In genomic region chr16:38772906-38773496, GRCm38 (mm10) we compare ENCODE assay signal across 19 mouse cellular contexts. TPM values are rescaled to one million over a fixed set of nuclear protein-coding genes. Genes with fewer than 3 reads are reported as not detected.
DNase-seq lines count a peak whose midpoint lies in the region; ATAC-seq lines count a peak whose summit lies in the region.
"Had no signal": no experiment of that assay in that cellular context is flagged by ENCODE, and none has a peak within 500 bp of the region (broad histone marks: within the 10 kb centered on the region; RNA-seq: fewer than 3 reads in every experiment).

No protein-coding gene starts in this region.

- peaks cover 6% of the 10 kb centered on the region for H3K36me3 ChIP-seq in midbrain, embryonic 14.5 days (ENCODE audit: control insufficient read depth, insufficient read depth, low read length)

- no peak overlapping the region for H3K9ac ChIP-seq in midbrain, embryonic 14.5 days (replicated peaks; ENCODE audit: low read length)

- H3K4me2 ChIP-seq in midbrain, embryonic 14.5 days (ENCODE audit: low read length): no peak overlapping the region

- no peak overlapping the region for H3K4me3 ChIP-seq in midbrain, embryonic 14.5 days (replicated peaks; ENCODE audit: low read depth, low read length)
- H3K4me3 ChIP-seq: erythroblast, embryonic 14.5 days; megakaryocyte, embryonic 14.5 days had no signal

- DNase-seq in kidney, adult 9 months: peak; percentile 16
- DNase-seq in kidney, adult 11 months: no peak
- DNase-seq in urinary bladder, postnatal 25 days (ENCODE audit: low spot score): peak; percentile 35
- DNase-seq in urinary bladder, adult 2 months (ENCODE audit: low spot score): no peak
- peak; percentile 50 for DNase-seq in lung, postnatal 10 days
- no peak for DNase-seq in left cerebral cortex, postnatal 36 days (ENCODE audit: low spot score in 2 of 2)
- no peak for DNase-seq in frontal cortex, postnatal 25 days (ENCODE audit: low spot score in 2 of 2)
- no peak for DNase-seq in midbrain, embryonic 14.5 days
- DNase-seq: spleen, adult 18-20 months had no signal

- intact Hi-C loops in left cerebral cortex, postnatal 36 days (cut with DNase I): no loop called here

- H3K27ac ChIP-seq in midbrain, embryonic 14.5 days (replicated peaks; ENCODE audit: low read depth, low read length): no peak overlapping the region
- H3K27ac ChIP-seq: hindbrain, postnatal 0 days had no signal

- ATAC-seq in midbrain, embryonic 14.5 days (ENCODE audit: low FRiP score, low TSS enrichment): no peak
- ATAC-seq: hindbrain, postnatal 0 days had no signal

- H3K4me1 ChIP-seq in midbrain, embryonic 14.5 days (ENCODE audit: control insufficient read depth, insufficient read depth, low read length): no peaks in the 10 kb centered on the region
- H3K4me1 ChIP-seq: megakaryocyte, embryonic 14.5 days had no signal

- H3K9me3 ChIP-seq in midbrain, embryonic 14.5 days (ENCODE audit: control insufficient read depth, low read length): no peaks in the 10 kb centered on the region
- H3K9me3 ChIP-seq: megakaryocyte, embryonic 14.5 days had no signal

- no peaks in the 10 kb centered on the region for H3K27me3 ChIP-seq in midbrain, embryonic 14.5 days (ENCODE audit: control insufficient read depth, insufficient read depth, low read length)

- WGBS in midbrain, embryonic 14.5 days: 73% methylated on average over 12 of the region's 12 CpGs

RNA-seq across cellular contexts. Expression of gene Upk1b, which starts 27.1 kb away (rescaled TPM):
- polyA plus RNA-seq in urinary bladder, adult 2 months (2012; rRNA removed): 1,242 and 1,579 TPM in 2 replicates
- 1 to 10 TPM in 1 of 2 experiments, under 1 TPM in 1; 0.86 to 1.7 TPM for total RNA-seq in left cerebral cortex, postnatal 36 days (2021)
- polyA plus RNA-seq in midbrain, embryonic 14.5 days (2014; fragmentation: Nextera tagmentation; extraction: Ambion mirVana): 0.36 TPM in 1 of 2 replicates, not detected in the other
- total RNA-seq: granulocyte monocyte progenitor cell, adult 5-6 weeks had no signal
- polyA plus RNA-seq: erythroblast, embryonic 14.5 days had no signal

RNA-seq across cellular contexts. Expression of gene B4galt4, which starts 30.9 kb away (rescaled TPM):
- 16.6 and 17.2 TPM in 2 replicates for polyA plus RNA-seq in urinary bladder, adult 2 months (2012; rRNA removed)
- 10 to 100 TPM; 19.9 to 22.9 TPM for total RNA-seq in left cerebral cortex, postnatal 36 days (2021)
- 29.6 and 31.9 TPM in 2 replicates for polyA plus RNA-seq in midbrain, embryonic 14.5 days (2014; fragmentation: Nextera tagmentation; extraction: Ambion mirVana)
- polyA plus RNA-seq: erythroblast, embryonic 14.5 days had no signal

RNA-seq across cellular contexts. Expression of gene 4930435E12Rik, which starts 55.5 kb away (rescaled TPM):
- polyA plus RNA-seq in urinary bladder, adult 2 months (2012; rRNA removed): not detected in 2 replicates
- total RNA-seq in left cerebral cortex, postnatal 36 days (2021): not detected
- not detected in 2 replicates for polyA plus RNA-seq in midbrain, embryonic 14.5 days (2014; fragmentation: Nextera tagmentation; extraction: Ambion mirVana)
- total RNA-seq: adrenal gland, postnatal 4 days; granulocyte monocyte progenitor cell, adult 5-6 weeks; hindbrain, postnatal 0 days; layer of hippocampus, postnatal 10 days had no signal
- polyA plus RNA-seq: cortical plate, adult 2 months; erythroblast, embryonic 14.5 days; frontal cortex, adult 2 months; heart, postnatal 0 days; hindbrain, postnatal 0 days; limb, embryonic 14.5 days had no signal

RNA-seq across cellular contexts. Expression of gene Arhgap31, which starts 59.9 kb away (rescaled TPM):
- polyA plus RNA-seq in urinary bladder, adult 2 months (2012; rRNA removed): 7.8 and 13.3 TPM in 2 replicates
- total RNA-seq in left cerebral cortex, postnatal 36 days (2021): 10 to 100 TPM; 15.9 to 21.5 TPM
- 2.0 and 6.3 TPM in 2 replicates for polyA plus RNA-seq in midbrain, embryonic 14.5 days (2014; fragmentation: Nextera tagmentation; extraction: Ambion mirVana)

Comparison
In these comparisons a context has a peak if more than half of its experiments do, and no peak if none do; other contexts are left out.
1. DNase-seq: peak in kidney, adult 9 months (single experiment), urinary bladder, postnatal 25 days (single experiment) and lung, postnatal 10 days (single experiment); none in kidney, adult 11 months (single experiment), urinary bladder, adult 2 months (single experiment), left cerebral cortex, postnatal 36 days (0 of 2), frontal cortex, postnatal 25 days (0 of 2) and midbrain, embryonic 14.5 days (single experiment).
2. RNA of gene Upk1b, which starts 27.1 kb away (polyA plus RNA-seq): 1,242 to 1,579 TPM in urinary bladder, adult 2 months; 0.36 TPM in midbrain, embryonic 14.5 days; every median in the first group is over 100 times any median in the second.